Mouse (Mus musculus) CH12.LX (cell line): ENCODE measurements around the gene Ext2. TPM values are rescaled to one million over a fixed set of nuclear protein-coding genes. Genes with fewer than 3 reads are reported as not detected.

Experiments
- DNase-seq: peaks from one replicate; pipeline ENCODE4 v3.0.0-alpha.2; 2013; ENCODE audit errors: extremely low read depth
- H3K27ac ChIP-seq: 2 replicates; pipeline ENCODE4 v1.5.1; 2012; ENCODE audit warnings: low read depth, mild to moderate bottlenecking, control low read depth, moderate library complexity; ENCODE audit not compliant: insufficient read depth
- H3K27me3 ChIP-seq: replicated peaks from 2 replicates; pipeline ENCODE3; 2012; ENCODE audit warnings: inconsistent platforms
- H3K36me3 ChIP-seq, 2 experiments: replicated peaks in 1 of 2; 2 replicates each; pipeline versions ENCODE3 to v1.6.1; 2012; ENCODE audit warnings: inconsistent platforms in 1 of 2, low read length in 1 of 2, mild to moderate bottlenecking in 1 of 2, mixed read lengths in 1 of 2, moderate library complexity in 1 of 2; ENCODE audit not compliant: control insufficient read depth in 1 of 2, insufficient read depth in 1 of 2
- H3K4me1 ChIP-seq, 2 experiments: 2 replicates each; pipeline ENCODE4 v1.6.1; 2012; ENCODE audit warnings: inconsistent platforms in 1 of 2, moderate library complexity in 1 of 2; ENCODE audit not compliant: insufficient read depth in 2 of 2, control insufficient read depth in 1 of 2
- H3K4me2 ChIP-seq: 2 replicates; pipeline ENCODE4 v1.6.1; 2012; ENCODE audit warnings: low read depth, mild to moderate bottlenecking, control low read depth; ENCODE audit not compliant: poor library complexity, insufficient read depth, severe bottlenecking
- H3K4me3 ChIP-seq, 3 experiments: fragments of 150-350 bp in 1 of 3; sonication (generic) in 1 of 3; replicated peaks in 1 of 3; 2 replicates each; pipeline versions ENCODE3 to v1.5.1; 2011 to 2012; ENCODE audit warnings: low read depth in 2 of 3, low read length in 2 of 3, mild to moderate bottlenecking in 2 of 3, moderate library complexity in 2 of 3, control low read depth in 1 of 3, improper control_type of control experiment in 1 of 3, inconsistent platforms in 1 of 3, mixed read lengths in 1 of 3; ENCODE audit not compliant: poor library complexity in 1 of 3
- H3K79me2 ChIP-seq: replicated peaks from 2 replicates; pipeline ENCODE4 v1.6.1; 2012; ENCODE audit warnings: mild to moderate bottlenecking, moderate library complexity; ENCODE audit not compliant: control insufficient read depth, poor library complexity, insufficient read depth, severe bottlenecking; ENCODE audit errors: extremely low read depth
- H3K9ac ChIP-seq: 2 replicates; pipeline ENCODE4 v1.6.1; 2012; ENCODE audit warnings: low read depth, mild to moderate bottlenecking, control low read depth, moderate library complexity; ENCODE audit not compliant: insufficient read depth
- H3K9me3 ChIP-seq: replicated peaks from 2 replicates; pipeline ENCODE3; 2012; ENCODE audit warnings: low read length, inconsistent platforms, mixed read lengths
- CHD1 ChIP-seq: IDR thresholded peaks from 2 replicates; pipeline ENCODE4 v1.6.1; 2012; ENCODE audit warnings: low read depth, low read length, improper control_type of control experiment, inconsistent platforms
- IRF4 ChIP-seq: IDR thresholded peaks from 2 replicates; pipeline ENCODE4 v1.6.1; 2014; ENCODE audit warnings: low read depth, mild to moderate bottlenecking, inconsistent platforms, low read length, improper control_type of control experiment
- JUND ChIP-seq: conservative IDR thresholded peaks from 2 replicates; pipeline ENCODE4 v1.6.1; 2011; ENCODE audit warnings: low read depth, low read length, improper control_type of control experiment
- KAT2A ChIP-seq: IDR thresholded peaks from 2 replicates; pipeline ENCODE4 v1.6.1; 2012; ENCODE audit warnings: low read length, improper control_type of control experiment, inconsistent platforms; ENCODE audit not compliant: insufficient replicate concordance
- MAFK ChIP-seq: IDR thresholded peaks from 2 replicates; pipeline ENCODE4 v1.6.1; 2011; ENCODE audit warnings: low read length, improper control_type of control experiment; ENCODE audit not compliant: insufficient replicate concordance
- MAZ ChIP-seq: IDR thresholded peaks from 2 replicates; pipeline ENCODE4 v1.6.1; 2012; ENCODE audit warnings: low read depth, mild to moderate bottlenecking, inconsistent platforms, low read length, improper control_type of control experiment, moderate library complexity
- NELFE ChIP-seq: IDR thresholded peaks from 2 replicates; pipeline ENCODE4 v1.6.1; 2011; ENCODE audit warnings: low read depth, low read length, improper control_type of control experiment
- POLR2AphosphoS2 ChIP-seq: IDR thresholded peaks from 2 replicates; pipeline ENCODE4 v1.6.1; 2011; ENCODE audit warnings: low read depth, low read length, improper control_type of control experiment
- SIN3A ChIP-seq: IDR thresholded peaks from 2 replicates; pipeline ENCODE4 v1.6.1; 2012; ENCODE audit warnings: low read length, improper control_type of control experiment, inconsistent platforms
- SMC3 ChIP-seq: IDR thresholded peaks from 2 replicates; pipeline ENCODE4 v1.6.1; 2011; ENCODE audit warnings: low read depth, low read length, improper control_type of control experiment
- TBP ChIP-seq: conservative IDR thresholded peaks from 2 replicates; pipeline ENCODE4 v1.6.1; 2011; ENCODE audit warnings: low read depth, low read length, improper control_type of control experiment
- TCF12 ChIP-seq: IDR thresholded peaks from 2 replicates; pipeline ENCODE4 v1.6.1; 2014; ENCODE audit warnings: low read depth, mild to moderate bottlenecking, inconsistent platforms, low read length, improper control_type of control experiment
- USF1 ChIP-seq: IDR thresholded peaks from 2 replicates; pipeline ENCODE4 v1.6.1; 2014; ENCODE audit warnings: low read depth, mild to moderate bottlenecking, inconsistent platforms, low read length, improper control_type of control experiment
- ZC3H11A ChIP-seq: IDR thresholded peaks from 2 replicates; pipeline ENCODE4 v1.6.1; 2012; ENCODE audit warnings: low read depth, mild to moderate bottlenecking, inconsistent platforms, low read length, improper control_type of control experiment
- ZMIZ1 ChIP-seq: IDR thresholded peaks from 2 replicates; pipeline ENCODE4 v1.6.1; 2012; ENCODE audit warnings: low read depth, mild to moderate bottlenecking, inconsistent platforms, low read length, improper control_type of control experiment
- dilution Hi-C: fragments of 300-500 bp; cut with MboI; formaldehyde crosslinking; loops from 2 replicates; pipeline ENCODE4 v1.14.3; 2020; ENCODE audit warnings: low sequenced_read_pairs; ENCODE audit not compliant: extremely low pct_unique_long_range_greater_than_20kb, extremely low pct_ligation_motif_present
- in situ Hi-C: fragments of 300-500 bp; cut with MboI; formaldehyde crosslinking; loops from 3 replicates; pipeline ENCODE4 v1.14.3; 2019; ENCODE audit warnings: low sequenced_read_pairs, low pct_ligation_motif_present, low pct_unique_long_range_greater_than_20kb, mixed read lengths
- polyA plus RNA-seq: library from polyadenylated mRNA; unstranded; fragments of >175 nt; gene quantifications from 2 replicates; pipeline ENCODE4 v1.2.1, GENCODE M21; 2012; ENCODE audit warnings: low read depth; ENCODE audit not compliant: insufficient read length
- total RNA-seq, 2 experiments: library from RNA; depleted of rRNA; stranded (reverse); fragments of 300-350 nt in 1 of 2; fragments of >200 nt in 1 of 2; gene quantifications; 2 replicates each; pipeline ENCODE4 v1.2.3; 2012 to 2014

Ext2 gene
- total and polyA plus RNA-seq, 3 experiments: 20.2 to 33.1 (median 26.9) TPM

GRCm38 (mm10) chr2:93677231-93677630, 145.1 kb downstream of the Ext2 start:
- no peak for TF ChIP-seq CHD1
- no peak for TF ChIP-seq POLR2AphosphoS2
- no peak for TF ChIP-seq IRF4
- no peak for TF ChIP-seq ZMIZ1
- no peak for TF ChIP-seq SMC3
- TF ChIP-seq KAT2A: no peak
- TF ChIP-seq SIN3A: no peak
- TF ChIP-seq TBP: no peak
- no peak for TF ChIP-seq TCF12
- TF ChIP-seq MAFK: no peak
- no peak overlapping the region for H3K4me3 ChIP-seq
- peaks cover 63% of the 10 kb centered on the region for H3K27me3 ChIP-seq
- dilution Hi-C loops (no loop called here), in situ Hi-C loops (no loop called here)
- no peak overlapping the region for H3K27ac ChIP-seq
- no peak for DNase-seq
- H3K79me2 ChIP-seq: no peaks in the 10 kb centered on the region
- no peaks in the 10 kb centered on the region for H3K9me3 ChIP-seq
- peaks cover 0 to 3% of the 10 kb centered on the region in 2 experiments; a peak in 1 of 4 replicates for H3K4me1 ChIP-seq
- no peak overlapping the region for H3K4me2 ChIP-seq
- H3K9ac ChIP-seq: no peak overlapping the region
- H3K36me3 ChIP-seq: no peaks in the 10 kb centered on the region

- no peaks in the 10 kb centered on the region for H3K9me3 ChIP-seq
- TF ChIP-seq JUND (no peak), USF1 (no peak), MAZ (no peak), ZC3H11A (no peak), NELFE (no peak)
- dilution Hi-C loops: no loop called here
- no peaks in the 10 kb centered on the region for H3K36me3 ChIP-seq
- H3K27ac ChIP-seq: no peak overlapping the region
- H3K27me3 ChIP-seq: peaks cover 52% of the 10 kb centered on the region
- H3K79me2 ChIP-seq: no peaks in the 10 kb centered on the region
- in situ Hi-C loops: no loop called here
- no peak for DNase-seq
- no peak overlapping the region for H3K4me2 ChIP-seq
- no peak overlapping the region for H3K9ac ChIP-seq
- no peak overlapping the region for H3K4me3 ChIP-seq
- peaks cover 0 to 3% of the 10 kb centered on the region in 2 experiments; a peak in 1 of 4 replicates for H3K4me1 ChIP-seq
These were observed 150.7 kb downstream of the Ext2 start for GRCm38 (mm10) chr2:93671573-93672184.
